Mouse (Mus musculus): ENCODE data around the gene Gal3st3. TPM values are rescaled to one million over a fixed set of nuclear protein-coding genes. Genes with fewer than 3 reads are reported as not detected.
"Not testable (repeated sequence)": the region's sequence is repeated elsewhere in the genome, so short reads cannot be mapped to it uniquely, and the experiment has no call there.

Gene Gal3st3
- polyA plus RNA-seq, 1 experiment from 2014 or later = 33.6 TPM

DNA sequence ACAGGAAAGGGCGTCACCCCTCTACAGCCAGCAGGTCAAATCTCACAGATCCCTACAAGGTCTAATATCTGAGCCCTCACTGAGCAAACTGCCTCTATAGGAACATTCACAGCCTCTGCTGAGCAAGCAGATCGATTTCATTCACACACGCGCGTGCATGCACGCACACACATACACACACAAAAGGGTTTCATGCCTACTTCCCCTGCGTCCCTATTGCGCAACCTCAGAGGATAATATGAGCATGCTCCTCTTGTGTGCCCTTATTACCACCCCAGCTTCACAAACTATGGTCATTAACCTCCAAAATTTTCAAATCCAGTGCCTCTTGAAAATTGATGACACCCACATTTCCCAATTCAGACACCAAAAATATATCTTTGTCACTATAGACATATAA, 15.1 kb downstream of the Gal3st3 start:
- Histone ChIP-seq H3K9ac (replicated peaks) (no peak overlapping the region), H3K4me2 (replicated peaks) (no peak overlapping the region), H3K4me3 (replicated peaks) (no peak overlapping the region), H3K36me3 (peaks cover 3% of the 10 kb centered on the region; the same call in 1 of the 2 replicates), H3K4me1 (replicated peaks) (no peaks in the 10 kb centered on the region), H3K9me3 (no peaks in the 10 kb centered on the region), H3K27ac (no peak overlapping the region), H3K27me3 (no peaks in the 10 kb centered on the region)
- no peak for ATAC-seq
- WGBS = 93% methylated on average over 8 of the region's 8 CpGs

DNA sequence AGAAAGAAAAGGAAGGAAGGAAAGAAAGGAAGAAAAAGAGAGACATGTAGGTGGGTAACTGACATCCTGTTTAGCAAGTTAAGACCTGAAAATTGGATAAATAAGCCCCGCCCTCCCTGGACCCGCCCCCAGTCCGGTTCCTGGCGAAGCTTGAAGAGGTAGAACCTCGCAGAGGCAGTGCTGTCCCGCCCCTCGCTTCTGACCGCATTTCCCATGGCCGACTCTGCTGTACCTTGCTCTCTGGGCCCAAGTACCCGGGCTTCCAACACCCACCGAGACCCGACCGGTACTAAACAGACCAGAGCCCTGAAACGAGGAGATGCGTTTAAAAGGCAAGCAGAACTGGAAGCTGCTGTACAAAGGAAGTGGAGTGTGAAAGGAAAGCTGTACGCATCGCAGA, 25.7 kb downstream of the Gal3st3 start:
- WGBS = 56% methylated on average over 17 of the region's 17 CpGs
- Histone ChIP-seq H3K9ac (replicated peaks) (no peak overlapping the region), H3K4me3 (replicated peaks) (no peak overlapping the region), H3K27ac (no peak overlapping the region), H3K9me3 (no peaks in the 10 kb centered on the region), H3K4me1 (replicated peaks) (no peaks in the 10 kb centered on the region), H3K36me3 (no peaks in the 10 kb centered on the region), H3K27me3 (no peaks in the 10 kb centered on the region), H3K4me2 (replicated peaks) (no peak overlapping the region)
- ATAC-seq = no peak

DNA sequence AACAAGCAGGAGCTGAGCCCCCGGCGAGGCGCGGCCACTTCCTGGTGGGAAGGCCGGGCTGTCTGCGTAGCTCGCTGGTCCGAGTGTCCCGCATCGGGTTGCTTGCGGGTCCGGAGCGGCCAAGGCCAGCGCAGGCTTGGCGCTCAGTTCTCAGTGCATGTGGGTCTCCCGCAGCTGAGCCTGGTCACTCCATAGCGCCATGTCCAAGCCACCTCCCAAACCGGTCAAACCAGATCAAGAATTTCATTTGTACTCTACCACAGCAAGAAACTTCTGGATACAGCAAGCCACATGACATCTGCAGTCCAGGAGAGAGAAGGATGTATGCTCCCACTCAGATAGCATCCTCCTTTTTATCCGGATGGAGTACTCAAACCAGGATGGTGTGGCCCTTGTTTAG, 29.8 kb downstream of the Gal3st3 start:
- Histone ChIP-seq H3K27me3 (no peaks in the 10 kb centered on the region), H3K4me3 (replicated peaks) (no peak overlapping the region), H3K9ac (replicated peaks) (no peak overlapping the region), H3K27ac (no peak overlapping the region), H3K36me3 (no peaks in the 10 kb centered on the region), H3K4me2 (replicated peaks) (no peak overlapping the region), H3K4me1 (replicated peaks) (no peaks in the 10 kb centered on the region), H3K9me3 (no peaks in the 10 kb centered on the region)
- 76% methylated on average over 19 of the region's 19 CpGs for WGBS
- ATAC-seq = no peak

DNA sequence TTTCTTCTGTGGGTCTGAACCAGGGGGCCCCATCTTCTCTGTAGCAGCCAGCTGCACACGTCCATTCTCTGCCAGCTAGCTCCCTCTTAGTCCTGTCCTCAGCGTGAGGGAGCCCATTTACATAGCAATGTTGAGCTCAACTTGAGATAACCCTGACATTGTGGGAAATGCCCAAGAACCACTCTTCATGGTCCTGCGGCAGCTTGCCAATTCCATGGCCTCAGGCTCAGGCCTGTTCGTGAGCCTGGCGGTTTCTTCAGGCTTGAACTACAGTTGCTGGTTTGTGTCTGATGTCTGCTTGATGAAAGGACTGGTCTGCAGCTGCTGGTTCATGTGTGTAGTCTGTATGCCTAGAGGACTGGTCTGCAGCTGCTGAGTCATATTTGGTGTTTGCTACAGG, 36.6 kb downstream of the Gal3st3 start:
- no peak overlapping the region for H3K4me3 ChIP-seq (replicated peaks)
- ATAC-seq = no peak
- H3K9me3 ChIP-seq = no peaks in the 10 kb centered on the region
- H3K9ac ChIP-seq (replicated peaks) = no peak overlapping the region
- no peaks in the 10 kb centered on the region for H3K27me3 ChIP-seq
- no peaks in the 10 kb centered on the region for H3K4me1 ChIP-seq (replicated peaks)
- 80% methylated on average over 5 of the region's 5 CpGs for WGBS
- no peaks in the 10 kb centered on the region for H3K36me3 ChIP-seq
- H3K4me2 ChIP-seq (replicated peaks) = no peak overlapping the region
- H3K27ac ChIP-seq = no peak overlapping the region

DNA sequence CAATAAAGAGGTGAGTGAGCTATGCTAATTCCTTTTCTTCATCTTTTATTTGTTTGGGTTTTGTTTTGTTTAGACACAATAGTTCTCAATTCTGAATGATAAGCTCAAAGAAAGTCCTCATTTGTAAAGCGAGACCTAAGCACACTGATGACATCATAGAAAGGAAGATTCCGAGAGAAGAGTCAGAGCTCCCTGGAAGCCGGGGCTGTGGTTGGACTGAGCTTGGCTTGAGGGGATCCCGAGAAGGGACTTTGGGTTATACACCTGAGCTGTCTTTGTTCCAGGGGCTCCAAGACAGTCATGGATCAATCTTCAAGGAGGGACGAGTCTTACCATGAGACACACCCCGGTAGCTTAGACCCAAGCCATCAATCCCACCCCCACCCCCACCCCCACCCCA, 37.3 kb downstream of the Gal3st3 start, which contains the start of gene Catsper1:
Catsper1 (plus strand) TSS at position 301 of the 400 bp plus-strand sequence.
- no peak within 1 kb of the TSS for H3K4me2 ChIP-seq (replicated peaks)
- H3K27ac ChIP-seq = no peak within 1 kb of the TSS
- H3K36me3 ChIP-seq = no peaks in the 10 kb centered on the region
- no peak within 1 kb of the TSS for H3K9ac ChIP-seq (replicated peaks)
- H3K4me1 ChIP-seq (replicated peaks) = no peaks in the 10 kb centered on the region
- no peak for ATAC-seq
- H3K4me3 ChIP-seq (replicated peaks) = no peak within 1 kb of the TSS
- 88% methylated on average over 6 of the region's 6 CpGs for WGBS
- H3K9me3 ChIP-seq = no peaks in the 10 kb centered on the region
- no peaks in the 10 kb centered on the region for H3K27me3 ChIP-seq

DNA sequence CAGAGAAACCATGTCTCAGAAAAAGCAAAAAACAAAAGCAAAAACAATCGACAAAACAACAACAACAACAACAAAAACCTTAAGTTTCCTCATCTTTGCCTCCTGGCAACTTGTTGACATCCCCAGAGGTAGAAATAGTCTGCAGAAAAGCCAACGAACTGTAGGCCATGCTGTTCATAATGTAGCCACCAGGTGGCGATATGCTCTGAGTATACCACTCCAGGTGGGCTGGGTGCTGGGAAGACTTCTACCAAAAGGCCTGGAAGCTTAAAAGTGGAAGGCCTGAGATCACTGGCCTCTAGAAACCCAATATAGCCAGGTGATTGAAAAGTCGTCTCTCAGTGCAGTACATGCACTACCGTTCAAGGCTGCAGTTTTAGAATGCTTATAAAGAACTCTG, 39.8 kb downstream of the Gal3st3 start:
- Histone ChIP-seq H3K27ac (no peak overlapping the region), H3K4me3 (replicated peaks) (no peak overlapping the region), H3K36me3 (no peaks in the 10 kb centered on the region), H3K4me2 (replicated peaks) (no peak overlapping the region), H3K9ac (replicated peaks) (no peak overlapping the region), H3K4me1 (replicated peaks) (no peaks in the 10 kb centered on the region), H3K27me3 (no peaks in the 10 kb centered on the region), H3K9me3 (no peaks in the 10 kb centered on the region)
- ATAC-seq = no peak
- WGBS = 22% methylated on average over 5 of the region's 5 CpGs

DNA sequence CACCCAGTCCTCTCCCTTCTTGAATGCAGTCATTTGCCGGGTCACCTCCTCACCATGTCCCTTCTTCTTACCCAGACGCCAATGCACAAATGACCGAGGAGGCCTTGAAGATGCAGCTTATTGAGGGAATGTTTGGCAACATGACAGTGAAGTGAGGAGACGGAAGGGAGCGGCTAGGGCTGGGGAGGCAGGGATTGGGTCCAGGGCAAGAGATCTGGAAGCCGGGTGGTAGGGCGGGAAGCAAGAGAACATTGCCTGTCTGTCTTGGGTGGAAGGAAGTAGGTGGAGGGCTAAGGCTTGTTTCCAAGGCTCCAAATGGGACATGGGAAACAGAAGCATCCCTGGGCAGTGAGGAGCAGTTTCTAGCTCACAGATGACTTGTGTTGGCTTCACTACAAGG, 43.2 kb downstream of the Gal3st3 start:
- Histone ChIP-seq H3K9me3 (no peaks in the 10 kb centered on the region), H3K4me1 (replicated peaks) (no peaks in the 10 kb centered on the region), H3K27ac (no peak overlapping the region), H3K36me3 (no peaks in the 10 kb centered on the region), H3K4me2 (replicated peaks) (no peak overlapping the region), H3K9ac (replicated peaks) (no peak overlapping the region), H3K4me3 (replicated peaks) (no peak overlapping the region), H3K27me3 (no peaks in the 10 kb centered on the region)
- WGBS = 94% methylated on average over 7 of the region's 7 CpGs
- no peak for ATAC-seq

DNA sequence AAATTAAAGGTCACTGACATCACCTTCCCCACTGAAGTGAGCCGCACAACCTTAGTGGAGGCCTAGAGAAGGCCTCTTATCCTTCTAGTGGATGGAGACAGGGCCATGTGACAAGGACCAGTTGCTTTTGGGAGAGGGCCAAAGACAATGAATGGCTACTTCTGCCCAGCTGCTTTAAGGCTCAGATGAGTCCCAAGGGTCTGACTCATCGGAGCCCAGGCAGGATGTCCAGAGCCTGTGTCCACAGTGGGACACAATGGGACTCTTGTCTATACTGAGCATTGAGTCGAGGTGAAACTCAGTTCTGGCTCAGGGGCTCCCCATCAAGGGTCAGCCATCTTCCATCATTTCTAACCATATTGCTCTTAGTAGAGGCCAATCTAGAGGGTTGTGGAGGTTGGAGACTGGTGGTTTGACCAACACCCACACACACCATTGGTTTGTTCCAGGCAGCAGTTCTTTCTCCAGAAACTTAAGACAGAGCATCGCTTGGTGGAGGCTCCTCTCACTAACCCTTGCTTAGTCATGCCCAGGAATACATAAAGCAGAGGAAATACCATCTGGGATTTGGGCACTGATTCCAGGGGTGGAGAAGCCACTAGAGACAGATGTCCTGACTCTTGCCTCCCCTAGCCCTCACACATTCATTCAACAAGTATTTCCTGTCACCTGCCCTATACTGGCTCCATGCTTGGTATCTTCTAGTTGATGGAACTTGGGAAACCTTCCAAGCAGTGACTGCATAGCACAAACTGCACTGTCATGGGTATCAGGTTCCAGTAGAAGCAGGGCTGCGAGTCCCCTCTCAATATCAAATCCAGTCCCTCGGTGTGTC, 47.4 kb downstream of the Gal3st3 start:
- no peak overlapping the region for H3K4me2 ChIP-seq (replicated peaks)
- no peak overlapping the region for H3K9ac ChIP-seq (replicated peaks)
- 80% methylated on average over 6 of the region's 6 CpGs for WGBS
- peaks cover 5% of the 10 kb centered on the region for H3K4me1 ChIP-seq (replicated peaks)
- H3K27ac ChIP-seq = no peak overlapping the region
- no peaks in the 10 kb centered on the region for H3K9me3 ChIP-seq
- H3K27me3 ChIP-seq = 0 out of 2 replicates have a peak, but pooled peaks cover under 1% of the 10 kb centered on the region
- H3K4me3 ChIP-seq (replicated peaks) = no peak overlapping the region
- no peak for ATAC-seq
- H3K36me3 ChIP-seq = no peaks in the 10 kb centered on the region

DNA sequence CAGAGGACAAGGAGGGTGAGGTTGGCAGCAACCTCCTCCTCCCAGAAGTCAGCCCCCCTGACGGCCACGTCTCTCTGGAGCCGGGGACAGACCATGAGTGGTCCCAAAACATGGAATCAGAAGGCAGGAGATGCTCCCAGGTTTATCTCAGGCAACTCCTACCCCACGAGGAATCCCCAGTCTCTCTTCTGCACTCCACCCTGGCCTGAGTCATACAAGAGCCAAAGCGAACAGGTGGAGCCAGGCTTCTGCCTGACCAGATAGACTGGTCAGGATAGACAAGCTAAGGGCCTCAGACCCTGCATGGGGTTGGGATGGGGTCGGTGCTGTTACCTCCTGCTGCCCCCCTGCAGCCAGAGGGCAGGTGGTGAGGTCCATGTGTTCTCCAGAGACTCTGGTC, 49.9 kb downstream of the Gal3st3 start:
- H3K4me1 ChIP-seq (replicated peaks) = peaks cover 5% of the 10 kb centered on the region
- no peaks in the 10 kb centered on the region for H3K36me3 ChIP-seq
- H3K4me3 ChIP-seq (replicated peaks) = no peak overlapping the region
- H3K27me3 ChIP-seq = 0 out of 2 replicates have a peak, but pooled peaks cover 2% of the 10 kb centered on the region
- H3K9me3 ChIP-seq = no peaks in the 10 kb centered on the region
- H3K9ac ChIP-seq (replicated peaks) = no peak overlapping the region
- peak; percentile 14; the same call in 1 of the 2 replicates for ATAC-seq
- WGBS = 81% methylated on average over 6 of the region's 6 CpGs
- no peak overlapping the region for H3K4me2 ChIP-seq (replicated peaks)
- H3K27ac ChIP-seq = no peak overlapping the region

DNA sequence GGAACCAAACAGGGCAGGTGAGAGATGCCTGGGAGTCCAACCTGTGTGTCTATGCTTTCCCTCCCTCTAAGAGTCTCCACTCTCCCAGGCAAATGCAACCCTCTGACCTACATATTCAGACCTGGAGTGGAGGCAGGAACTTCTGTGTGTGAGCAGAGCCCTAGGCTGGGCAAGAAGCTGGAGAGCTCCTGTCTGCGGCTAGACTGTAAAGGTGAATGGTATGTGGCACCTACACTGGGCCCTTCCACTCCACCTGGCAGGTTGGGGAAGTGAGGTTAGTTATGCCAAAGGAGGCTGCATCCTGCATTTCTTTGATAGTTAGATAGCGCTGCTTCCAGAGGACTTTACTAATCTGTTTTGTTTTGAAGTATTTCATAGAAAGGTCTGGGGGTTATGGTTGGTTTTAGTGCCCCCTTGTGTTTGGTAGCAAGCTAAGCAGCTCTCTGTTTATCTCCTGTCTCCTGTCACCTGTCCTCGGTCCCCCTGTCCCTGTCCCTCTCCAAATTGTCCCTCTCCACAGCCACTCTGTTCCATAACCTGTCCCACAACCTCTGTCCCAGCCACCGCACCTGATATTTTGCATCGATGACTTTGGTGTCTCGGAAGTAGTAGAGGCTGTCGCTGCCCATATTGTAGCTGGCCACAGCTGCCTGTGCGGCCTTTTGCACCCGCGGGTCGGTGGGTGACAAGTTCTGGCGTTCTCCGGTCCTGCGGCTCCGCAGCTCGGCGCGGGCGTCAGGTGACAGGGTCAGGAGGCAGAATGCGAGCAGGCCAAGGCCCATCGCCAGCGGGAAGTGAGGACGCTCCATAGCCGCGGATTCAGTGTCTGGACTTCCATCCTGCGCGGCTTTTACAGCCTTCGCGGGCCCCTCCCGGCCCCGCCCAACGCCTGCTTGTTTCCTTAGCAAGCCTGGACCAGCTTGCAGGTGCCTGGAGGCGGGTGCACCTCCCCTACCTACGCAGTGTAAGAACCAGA, 50.7 kb downstream of the Gal3st3 start:
- WGBS = 5% methylated on average over 34 of the region's 34 CpGs
- ATAC-seq = peak; percentile 56; the same call in 1 of the 2 replicates
- no peaks in the 10 kb centered on the region for H3K36me3 ChIP-seq
- peak overlapping the region; percentile 66 for H3K9ac ChIP-seq (replicated peaks)
- peak overlapping the region; percentile 40 for H3K4me3 ChIP-seq (replicated peaks)
- H3K4me2 ChIP-seq (replicated peaks) = peak overlapping the region; percentile 63
- H3K27ac ChIP-seq = no peak overlapping the region
- H3K4me1 ChIP-seq (replicated peaks) = peaks cover 5% of the 10 kb centered on the region
- H3K9me3 ChIP-seq = no peaks in the 10 kb centered on the region
- 0 out of 2 replicates have a peak, but pooled peaks cover 2% of the 10 kb centered on the region for H3K27me3 ChIP-seq

DNA sequence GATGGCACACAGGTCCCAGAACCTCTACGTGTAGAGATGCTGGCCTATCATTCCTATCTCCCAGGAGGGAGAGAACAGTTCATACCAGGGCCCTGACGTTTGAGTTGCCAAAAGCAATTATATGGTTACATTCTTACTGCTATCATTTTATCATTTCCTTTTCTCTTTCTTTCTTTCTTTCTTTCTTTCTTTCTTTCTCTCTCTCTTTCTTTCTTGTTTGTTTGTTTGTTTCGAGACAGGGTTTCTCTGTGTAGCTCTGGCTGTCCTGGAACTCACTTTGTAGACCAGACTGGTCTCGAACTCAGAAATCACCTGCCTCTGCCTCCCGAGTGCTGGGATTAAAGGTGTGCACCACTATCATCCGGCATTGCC, 51.4 kb downstream of the Gal3st3 start, which contains the start of gene Cst6:
Cst6 (minus strand) TSS at position 73 of the 372 bp plus-strand sequence.
- Histone ChIP-seq H3K9ac (replicated peaks) (peak within 1 kb of the TSS; percentile 66), H3K4me3 (replicated peaks) (peak within 1 kb of the TSS; percentile 40), H3K4me2 (replicated peaks) (peak within 1 kb of the TSS; percentile 63)
- not testable (repeated sequence) for H3K27me3 ChIP-seq; H3K9me3 ChIP-seq; H3K27ac ChIP-seq; H3K36me3 ChIP-seq; ATAC-seq; H3K4me1 ChIP-seq (replicated peaks)
- WGBS = 65% methylated on average over 6 of the region's 6 CpGs

DNA sequence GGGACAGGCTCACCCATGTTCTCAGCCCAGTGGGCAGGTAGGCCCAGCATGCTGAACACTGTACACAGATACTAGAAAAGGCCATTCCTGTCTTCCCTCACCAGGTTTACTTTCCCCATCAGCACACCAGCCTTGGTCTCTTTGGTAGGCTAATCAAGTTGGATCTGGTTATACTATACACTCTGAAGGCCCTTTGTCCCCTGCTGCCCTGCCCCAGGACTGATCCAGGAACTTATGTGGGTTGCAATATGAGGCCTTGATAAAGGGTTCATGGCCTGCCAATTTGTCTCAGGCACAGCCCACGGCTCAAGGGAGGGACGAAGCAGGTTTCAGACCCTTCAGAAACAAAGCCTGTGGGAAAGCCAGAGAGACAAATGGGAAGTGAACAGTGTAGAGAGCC, 55.5 kb downstream of the Gal3st3 start:
- no peak overlapping the region for H3K9ac ChIP-seq (replicated peaks)
- H3K4me1 ChIP-seq (replicated peaks) = peaks cover 5% of the 10 kb centered on the region
- 91% methylated on average over 2 of the region's 2 CpGs for WGBS
- no peak overlapping the region for H3K4me2 ChIP-seq (replicated peaks)
- H3K4me3 ChIP-seq (replicated peaks) = no peak overlapping the region
- H3K27ac ChIP-seq = no peak overlapping the region
- no peaks in the 10 kb centered on the region for H3K9me3 ChIP-seq
- H3K27me3 ChIP-seq = 0 out of 2 replicates have a peak, but pooled peaks cover 2% of the 10 kb centered on the region
- H3K36me3 ChIP-seq = no peaks in the 10 kb centered on the region
- ATAC-seq = no peak
